ENCODE assay signal across 23 mouse cellular contexts in the genomic region with DNA sequence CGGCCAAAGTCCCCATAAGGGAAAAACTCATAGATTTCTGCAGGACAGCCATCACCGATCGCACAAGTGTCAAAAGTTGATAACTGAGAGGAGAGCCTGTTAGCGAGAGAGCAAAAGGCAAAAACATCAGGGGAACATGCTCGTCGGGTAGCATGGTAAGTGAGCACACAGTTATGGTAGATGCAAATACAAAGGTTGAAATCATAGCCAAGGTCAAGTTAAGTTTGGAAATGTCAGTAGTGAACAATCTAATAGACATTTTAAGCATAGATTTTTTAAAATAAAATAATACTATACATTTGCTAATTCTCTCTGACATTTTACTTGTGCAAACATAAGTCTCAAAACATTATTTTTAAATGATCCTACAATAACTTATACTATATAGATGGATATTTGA. TPM values are rescaled to one million over a fixed set of nuclear protein-coding genes. Genes with fewer than 3 reads are reported as not detected.
"Had no signal": no experiment of that assay in that cellular context is flagged by ENCODE, and none has a peak within 500 bp of the region (broad histone marks: within the 10 kb centered on the region; RNA-seq: fewer than 3 reads in every experiment).

A gene (minus strand): TSS at position 101 of the 400 bp plus-strand sequence.

- H3K4me1 ChIP-seq: neural tube, embryonic 13.5 days; neural tube, embryonic 15.5 days; stomach, embryonic 15.5 days had no signal

- H3K27me3 ChIP-seq: neural tube, embryonic 13.5 days; neural tube, embryonic 15.5 days; stomach, embryonic 15.5 days had no signal

- H3K27ac ChIP-seq: neural tube, embryonic 13.5 days; neural tube, embryonic 15.5 days; stomach, embryonic 15.5 days; stomach, postnatal 0 days had no signal

- DNase-seq: retina, postnatal 1 day; right cerebral cortex, adult 18-20 months; right cerebral cortex, postnatal 14 days; right cerebral cortex, postnatal 25 days; right cerebral cortex, postnatal 4 days; spleen, adult 18-20 months; thymus, adult 18-20 months; thymus, adult 2 months; thymus, postnatal 14 days; thymus, postnatal 25 days; thymus, postnatal 36 days; thymus, postnatal 4 days had no signal

- H3K4me3 ChIP-seq: neural tube, embryonic 13.5 days; neural tube, embryonic 15.5 days; stomach, embryonic 15.5 days had no signal

RNA-seq across cellular contexts. Expression of the gene that starts here (rescaled TPM):
- polyA plus RNA-seq: neural tube, embryonic 13.5 days; neural tube, embryonic 14.5 days; neural tube, embryonic 15.5 days; spleen, adult 2 months; stomach, embryonic 14.5 days; stomach, embryonic 15.5 days; stomach, embryonic 16.5 days; stomach, postnatal 0 days; testis, adult 2 months; thymus, adult 2 months; thymus, postnatal 0 days; urinary bladder, adult 2 months had no signal
